Mouse (Mus musculus) embryonic facial prominence, embryonic 10.5 days (tissue): ENCODE results near the gene Cyp2c68. TPM values are rescaled to one million over a fixed set of nuclear protein-coding genes. Genes with fewer than 3 reads are reported as not detected.
"Not testable (repeated sequence)": the region's sequence is repeated elsewhere in the genome, so short reads cannot be mapped to it uniquely, and the experiment has no call there.

Source experiments
- DNase-seq: peaks from one replicate; pipeline ENCODE4 v3.0.0-alpha.2; 2017; ENCODE audit warnings: low spot score
- H3K27ac ChIP-seq: fragments of 300-500 bp; sonication (generic); replicated peaks from 2 replicates; pipeline ENCODE4 v1.5.1; 2016; ENCODE audit warnings: mild to moderate bottlenecking
- H3K27me3 ChIP-seq: fragments of 300-500 bp; sonication (generic); replicated peaks from 2 replicates; pipeline ENCODE4 v1.6.1; 2016; ENCODE audit warnings: low read depth, mild to moderate bottlenecking; ENCODE audit not compliant: poor library complexity, severe bottlenecking
- H3K36me3 ChIP-seq: fragments of 300-500 bp; sonication (generic); replicated peaks from 2 replicates; pipeline ENCODE4 v1.6.1; 2016; ENCODE audit warnings: mild to moderate bottlenecking, moderate library complexity
- H3K4me1 ChIP-seq: fragments of 300-500 bp; sonication (generic); 2 replicates; pipeline ENCODE4 v1.6.1; 2016
- H3K4me3 ChIP-seq: fragments of 300-500 bp; sonication (generic); 2 replicates; pipeline ENCODE4 v1.5.1; 2016; ENCODE audit warnings: mild to moderate bottlenecking, moderate library complexity
- H3K9me3 ChIP-seq: fragments of 300-500 bp; sonication (generic); 2 replicates; pipeline ENCODE4 v1.6.1; 2016; ENCODE audit warnings: mild to moderate bottlenecking
- WGBS: fragments of 180-500 bp; shearing (Covaris S2); methylation state at CpG from one replicate; pipeline ENCODE4 v1.1.7; 2016; 5-methylcytosine and 5-hydroxymethylcytosine counted together
- polyA plus RNA-seq: library from polyadenylated mRNA; unstranded; fragments of >200 nt; fragmentation: Nextera tagmentation; extraction: Ambion mirVana; gene quantifications from 2 replicates; pipeline ENCODE4 v1.2.1, GENCODE M21; 2016

The Cyp2c68 gene
- polyA plus RNA-seq = not detected in 2 replicates

- no peak within 1 kb of the TSS for H3K27ac ChIP-seq
- WGBS = 94% methylated on average over 2 of the region's 2 CpGs
- H3K9me3 ChIP-seq = no peaks in the 10 kb centered on the region
- no peaks in the 10 kb centered on the region for H3K27me3 ChIP-seq
- DNase-seq = no peak
- H3K36me3 ChIP-seq = no peaks in the 10 kb centered on the region
- H3K4me3 ChIP-seq = no peak within 1 kb of the TSS
- H3K4me1 ChIP-seq = no peaks in the 10 kb centered on the region
Observed at GRCm38 (mm10) chr19:39740920-39741319, at the start of gene Cyp2c68. Gene Cyp2c68, minus strand, starts transcription at chr19:39741054.

GRCm38 (mm10) chr19:39785458-39785857 is 44.6 kb upstream of the Cyp2c68 start:
- not testable (repeated sequence) for H3K36me3 ChIP-seq, H3K27ac ChIP-seq, H3K27me3 ChIP-seq, DNase-seq, H3K4me3 ChIP-seq, H3K9me3 ChIP-seq, H3K4me1 ChIP-seq
- 85% methylated on average over 2 of the region's 2 CpGs for WGBS

- Histone ChIP-seq H3K4me3 (no peak overlapping the region), H3K27me3 (no peaks in the 10 kb centered on the region), H3K27ac (no peak overlapping the region), H3K9me3 (no peaks in the 10 kb centered on the region), H3K36me3 (no peaks in the 10 kb centered on the region), H3K4me1 (no peaks in the 10 kb centered on the region)
- DNase-seq = no peak
- WGBS = 82% methylated on average over 1 of the region's 1 CpGs
Observed at GRCm38 (mm10) chr19:39745357-39745756, 4.5 kb upstream of the Cyp2c68 start.

- H3K36me3 ChIP-seq, H3K9me3 ChIP-seq, H3K27me3 ChIP-seq, H3K4me1 ChIP-seq, H3K27ac ChIP-seq, H3K4me3 ChIP-seq, DNase-seq: not testable (repeated sequence)
- WGBS = 71% methylated on average over 1 of the region's 1 CpGs
Observed at GRCm38 (mm10) chr19:39744361-39744760, 3.5 kb upstream of the Cyp2c68 start.

GRCm38 (mm10) chr19:39711116-39711515 is 29.7 kb downstream of the Cyp2c68 start:
- not testable (repeated sequence) for DNase-seq, H3K36me3 ChIP-seq, H3K27me3 ChIP-seq, H3K27ac ChIP-seq, H3K4me1 ChIP-seq, H3K4me3 ChIP-seq, H3K9me3 ChIP-seq
- WGBS = 81% methylated on average over 2 of the region's 2 CpGs

- not testable (repeated sequence) for H3K27me3 ChIP-seq, H3K4me3 ChIP-seq, H3K9me3 ChIP-seq, DNase-seq, H3K4me1 ChIP-seq, H3K27ac ChIP-seq, H3K36me3 ChIP-seq
Observed at GRCm38 (mm10) chr19:39665650-39666049, 75.2 kb downstream of the Cyp2c68 start.

GRCm38 (mm10) chr19:39652381-39652780 is 88.5 kb downstream of the Cyp2c68 start:
- H3K36me3 ChIP-seq = no peaks in the 10 kb centered on the region
- DNase-seq = no peak
- no peak overlapping the region for H3K4me3 ChIP-seq
- H3K4me1 ChIP-seq = no peaks in the 10 kb centered on the region
- no peak overlapping the region for H3K27ac ChIP-seq
- H3K27me3 ChIP-seq = no peaks in the 10 kb centered on the region
- WGBS = 66% methylated on average over 1 of the region's 1 CpGs
- peaks cover 10% of the 10 kb centered on the region for H3K9me3 ChIP-seq

- peaks cover 15% of the 10 kb centered on the region; the same call in 1 of the 2 replicates for H3K9me3 ChIP-seq
- no peak within 1 kb of the TSS for H3K27ac ChIP-seq
- WGBS = 93% methylated on average over 1 of the region's 1 CpGs
- H3K4me3 ChIP-seq = no peak within 1 kb of the TSS
- H3K36me3 ChIP-seq = no peaks in the 10 kb centered on the region
- no peaks in the 10 kb centered on the region for H3K4me1 ChIP-seq
- no peaks in the 10 kb centered on the region for H3K27me3 ChIP-seq
- no peak for DNase-seq
Observed at GRCm38 (mm10) chr19:39648938-39649337, 91.9 kb downstream of the Cyp2c68 start, which contains the start of gene Cyp2c67. Gene Cyp2c67, minus strand, starts transcription at chr19:39649051.

GRCm38 (mm10) chr19:39647519-39647918 is 93.3 kb downstream of the Cyp2c68 start:
- Histone ChIP-seq H3K27ac (no peak overlapping the region), H3K9me3 (peaks cover 15% of the 10 kb centered on the region; the same call in 1 of the 2 replicates), H3K4me1 (no peaks in the 10 kb centered on the region), H3K4me3 (no peak overlapping the region), H3K36me3 (no peaks in the 10 kb centered on the region), H3K27me3 (no peaks in the 10 kb centered on the region)
- DNase-seq = no peak
- WGBS = 93% methylated on average over 9 of the region's 9 CpGs

GRCm38 (mm10) chr19:39644551-39644950 is 96.3 kb downstream of the Cyp2c68 start:
- not testable (repeated sequence) for H3K36me3 ChIP-seq, H3K27me3 ChIP-seq, H3K27ac ChIP-seq, H3K4me1 ChIP-seq, H3K4me3 ChIP-seq, DNase-seq
- H3K9me3 ChIP-seq = peaks cover 13% of the 10 kb centered on the region; the same call in 1 of the 2 replicates
- WGBS = 89% methylated on average over 7 of the region's 7 CpGs

Other genes with a start within 250 kb of the Cyp2c68 start
- gene Cyp2c39, start 230.2 kb downstream of the Cyp2c68 start, polyA plus RNA-seq = not detected in 2 replicates
- not detected in 2 replicates for gene Cyp2c67, start 92.0 kb downstream of the Cyp2c68 start, polyA plus RNA-seq
- not detected in 2 replicates for gene Cyp2c40, start 71.8 kb upstream of the Cyp2c68 start, polyA plus RNA-seq
- gene Cyp2c69, start 145.7 kb upstream of the Cyp2c68 start, polyA plus RNA-seq = not detected in 2 replicates